Mouse (Mus musculus): ENCODE data around the gene Gm11563.
"Not testable (repeated sequence)": the region's sequence is repeated elsewhere in the genome, so short reads cannot be mapped to it uniquely, and the experiment has no call there.

Gm11563 gene

GRCm38 (mm10) chr11:99658467-99659010, at the start of gene Gm11563:
Gene Gm11563, minus strand, starts transcription at chr11:99658960.
- not testable (repeated sequence) for DNase-seq (ENCODE audit: low spot score)

GRCm38 (mm10) chr11:99690463-99690862, 31.7 kb upstream of the Gm11563 start, which contains the start of gene Gm14190:
Gene Gm14190, minus strand, starts transcription at chr11:99690740.
- DNase-seq (ENCODE audit: low spot score) = no peak

DNA sequence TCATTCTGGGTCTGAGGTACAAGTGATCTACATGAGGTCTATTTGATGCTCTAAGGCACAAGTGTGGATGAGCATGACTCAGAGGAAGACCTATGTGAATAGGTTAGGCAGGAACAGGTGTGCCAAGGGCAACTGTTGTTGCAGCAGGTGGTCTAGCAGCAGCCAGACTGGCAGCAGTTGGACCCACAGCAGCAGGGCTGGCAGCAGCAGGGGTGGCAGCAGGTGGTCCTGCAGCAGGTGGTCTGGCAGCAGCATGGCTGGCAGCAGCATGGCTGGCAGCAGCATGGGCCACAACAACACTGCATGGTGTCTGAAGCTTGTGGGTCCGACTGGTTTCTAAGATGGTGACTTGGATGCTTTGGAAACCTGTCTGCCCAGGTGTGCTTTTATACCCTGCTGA, 26.5 kb upstream of the Gm11563 start:
- not testable (repeated sequence) for DNase-seq (ENCODE audit: low spot score)

DNA sequence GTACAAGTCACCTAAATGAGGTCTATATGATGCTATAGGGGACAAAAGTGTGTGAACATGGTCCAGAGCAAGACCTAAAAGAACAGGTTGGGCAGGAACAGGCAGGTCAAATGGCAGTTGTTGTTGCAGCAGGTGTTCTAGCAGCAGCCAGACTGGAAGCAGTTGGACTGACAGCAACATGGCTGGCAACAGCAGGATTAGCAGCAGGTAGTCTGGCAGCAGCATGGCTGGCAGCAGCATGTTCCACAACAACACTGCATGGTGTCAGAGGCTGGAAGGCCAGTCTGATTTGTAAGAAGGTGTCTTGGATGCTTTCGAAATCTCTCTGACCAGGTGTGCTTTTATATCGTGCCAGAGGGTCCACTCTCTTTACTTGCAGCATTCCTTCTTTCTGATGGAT, 24.7 kb upstream of the Gm11563 start:
- DNase-seq (ENCODE audit: low spot score) = no peak

DNA sequence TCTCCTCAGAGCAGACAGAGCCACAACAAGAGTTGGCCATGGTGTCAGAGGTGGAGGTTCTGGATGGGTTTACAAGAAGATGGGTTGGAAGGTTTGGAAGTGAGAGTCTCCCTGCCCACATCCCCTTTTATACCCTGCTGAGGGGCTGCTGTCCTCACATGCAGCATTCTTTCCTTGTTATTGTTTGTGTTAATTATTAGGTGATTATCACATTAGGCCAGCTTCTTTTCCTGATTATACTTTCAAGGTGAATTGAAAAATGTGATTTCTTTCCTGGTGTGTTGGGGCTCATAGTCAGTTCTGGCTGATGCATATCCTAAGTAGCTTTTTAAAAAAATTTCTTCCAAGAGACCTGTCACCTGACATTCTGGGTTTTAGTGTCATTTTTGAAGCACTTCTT, 7.1 kb upstream of the Gm11563 start, which contains the start of gene Krtap4-6:
Gene Krtap4-6 (minus strand): TSS at position 101 of the 400 bp plus-strand sequence.
- DNase-seq (ENCODE audit: low spot score) = no peak

GRCm38 (mm10) chr11:99662802-99663201, 4.0 kb upstream of the Gm11563 start:
- DNase-seq (ENCODE audit: low spot score) = no peak

- no peak for DNase-seq (ENCODE audit: low spot score)
Observed at GRCm38 (mm10) chr11:99659256-99659655, 496 bp upstream of the Gm11563 start.

DNA sequence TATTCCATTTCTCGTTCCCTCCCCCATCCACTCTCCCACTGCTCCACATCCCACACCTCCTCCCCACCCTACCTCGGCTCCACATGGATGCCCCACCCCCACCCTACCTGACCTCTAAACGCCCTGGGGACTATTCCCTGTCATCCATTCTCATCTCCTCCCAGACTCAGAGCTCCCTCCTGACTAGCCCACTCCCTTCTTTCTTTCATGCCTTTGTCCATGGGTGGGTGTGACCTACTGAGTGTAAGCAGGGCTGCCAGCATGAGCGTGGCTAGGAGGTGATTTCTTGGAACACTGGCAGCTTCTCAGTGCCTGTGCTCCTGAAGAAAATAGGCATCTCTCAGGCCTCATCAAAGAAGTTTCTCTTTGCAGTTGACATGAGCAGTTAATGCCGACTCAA, 1.7 kb downstream of the Gm11563 start:
- DNase-seq (ENCODE audit: low spot score) = no peak

GRCm38 (mm10) chr11:99650136-99650535, 8.6 kb downstream of the Gm11563 start, which contains the start of gene Gm11555:
Gene Gm11555, minus strand, starts transcription at chr11:99650236.
- DNase-seq (ENCODE audit: low spot score) = no peak

DNA sequence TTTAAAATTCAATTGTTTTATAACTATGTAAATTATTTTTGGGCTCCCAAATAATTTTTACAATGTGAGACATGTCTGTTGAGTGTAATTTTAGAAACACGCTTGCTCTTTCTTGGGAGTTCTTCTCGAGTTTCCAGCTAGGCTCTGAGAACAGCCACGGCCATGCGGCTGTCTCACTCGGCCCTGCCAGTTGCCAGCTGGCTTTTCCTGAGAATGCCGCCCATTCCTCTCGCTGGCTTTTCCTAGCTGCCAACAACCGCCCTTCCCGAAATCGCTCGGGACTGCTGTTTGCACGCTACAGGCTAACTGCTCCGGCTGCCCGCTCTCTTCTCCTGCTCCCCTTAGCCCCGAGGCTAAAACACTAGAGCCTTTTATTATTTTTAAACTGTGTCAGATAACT, 12.3 kb downstream of the Gm11563 start:
- no peak for DNase-seq (ENCODE audit: low spot score)

DNA sequence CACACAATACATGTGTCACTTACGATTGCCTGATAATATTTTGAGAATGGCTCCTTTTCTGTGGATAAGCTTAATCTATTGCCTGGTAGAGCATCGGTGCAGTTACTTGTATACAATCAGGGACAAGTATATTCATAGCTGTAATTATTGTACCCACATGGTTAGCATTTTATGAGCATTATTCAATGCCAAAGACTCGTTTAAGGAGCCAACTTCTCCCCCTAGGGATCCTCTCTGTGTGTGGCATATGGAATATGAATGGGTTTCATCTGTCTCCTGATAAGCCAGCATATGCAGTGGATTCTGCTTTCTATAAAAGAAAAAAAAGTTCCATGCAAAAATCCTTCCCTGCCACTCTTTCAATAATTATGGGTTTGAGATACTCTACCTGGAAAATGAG, 14.4 kb downstream of the Gm11563 start:
- no peak for DNase-seq (ENCODE audit: low spot score)

GRCm38 (mm10) chr11:99643635-99644139, 15.1 kb downstream of the Gm11563 start, which contains the start of gene Krtap4-7:
Gene Krtap4-7, minus strand, starts transcription at chr11:99644089.
- DNase-seq (ENCODE audit: low spot score) = not testable (repeated sequence)

DNA sequence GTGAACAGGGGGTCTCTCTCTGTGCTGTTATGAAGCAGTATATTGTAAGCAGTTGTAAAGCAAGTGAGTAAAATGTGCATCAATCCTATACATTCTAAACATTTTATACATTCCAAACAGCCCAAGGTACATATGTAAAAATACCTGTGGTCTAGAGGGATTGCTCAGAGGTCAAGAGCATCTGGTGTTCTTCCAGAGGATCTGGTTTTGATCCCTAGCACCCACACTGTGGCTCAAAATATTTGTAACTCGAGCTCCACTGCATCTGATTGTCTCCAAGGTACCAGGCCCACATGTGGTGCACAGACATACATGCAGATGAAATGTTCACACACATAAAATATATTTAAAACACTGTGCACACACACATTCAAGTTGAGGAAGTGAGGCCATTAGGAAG, 17.8 kb downstream of the Gm11563 start:
- DNase-seq (ENCODE audit: low spot score) = no peak

DNA sequence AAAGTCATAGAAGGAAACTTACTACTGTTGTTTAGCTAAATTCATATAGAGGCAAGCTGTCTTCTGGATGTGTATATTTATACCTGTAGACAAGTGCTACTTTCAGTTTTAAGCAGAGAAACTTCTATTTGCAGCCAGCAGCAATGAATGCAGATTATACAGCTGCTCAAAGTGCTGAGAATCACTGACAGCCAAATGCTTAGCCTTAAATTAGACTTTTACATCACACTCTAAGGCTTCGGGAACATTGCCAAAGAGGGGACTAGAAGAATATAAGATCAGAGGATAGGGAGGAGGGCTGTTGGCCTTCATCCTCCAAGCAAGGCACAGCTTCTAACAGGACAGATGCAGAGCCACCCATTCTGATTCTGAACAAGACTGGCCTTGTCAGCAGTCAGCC, 21.7 kb downstream of the Gm11563 start:
- no peak for DNase-seq (ENCODE audit: low spot score)

DNA sequence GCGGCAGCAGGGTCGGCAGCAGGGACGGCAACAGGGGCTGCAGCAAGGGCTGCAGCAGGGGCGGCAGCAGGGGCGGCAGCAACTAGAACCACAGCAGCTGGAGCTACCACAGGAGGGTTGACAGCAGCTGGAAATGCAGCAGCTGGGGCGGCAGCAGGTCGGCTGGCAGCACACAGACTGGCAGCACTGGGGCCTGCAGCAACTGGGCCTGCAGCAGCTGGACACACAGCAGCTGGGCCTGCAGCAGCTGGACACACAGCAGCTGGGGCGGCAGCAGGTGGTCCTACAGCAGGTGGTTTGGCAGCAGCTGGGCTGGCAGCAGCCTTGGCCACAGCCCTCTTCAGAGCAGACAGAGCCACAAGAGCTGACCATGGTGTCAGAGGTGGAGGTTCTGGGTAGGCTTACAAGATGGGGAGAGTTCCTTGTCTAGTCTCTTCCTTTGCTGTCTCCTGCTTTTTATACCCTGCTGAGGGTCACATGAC, 24.1 kb downstream of the Gm11563 start, which contains the start of gene Krtap4-2:
Gene Krtap4-2 (minus strand): TSS at position 432 of the 482 bp plus-strand sequence.
- DNase-seq (ENCODE audit: low spot score) = no peak

GRCm38 (mm10) chr11:99633293-99633692, 25.5 kb downstream of the Gm11563 start:
- no peak for DNase-seq (ENCODE audit: low spot score)

GRCm38 (mm10) chr11:99630890-99631289, 27.9 kb downstream of the Gm11563 start:
- DNase-seq (ENCODE audit: low spot score) = no peak

GRCm38 (mm10) chr11:99628138-99628537, 30.6 kb downstream of the Gm11563 start, which contains the start of gene Krtap4-1:
Gene Krtap4-1, minus strand, starts transcription at chr11:99628238.
- no peak for DNase-seq (ENCODE audit: low spot score)

- DNase-seq (ENCODE audit: low spot score) = no peak
Observed at GRCm38 (mm10) chr11:99620335-99620734, 38.4 kb downstream of the Gm11563 start, which contains the start of gene Gm11562. Gene Gm11562, minus strand, starts transcription at chr11:99620435.

GRCm38 (mm10) chr11:99614796-99615363, 43.9 kb downstream of the Gm11563 start, which contains the start of gene Krtap2-4:
Gene Krtap2-4, minus strand, starts transcription at chr11:99614846.
- no peak for DNase-seq (ENCODE audit: low spot score)

DNA sequence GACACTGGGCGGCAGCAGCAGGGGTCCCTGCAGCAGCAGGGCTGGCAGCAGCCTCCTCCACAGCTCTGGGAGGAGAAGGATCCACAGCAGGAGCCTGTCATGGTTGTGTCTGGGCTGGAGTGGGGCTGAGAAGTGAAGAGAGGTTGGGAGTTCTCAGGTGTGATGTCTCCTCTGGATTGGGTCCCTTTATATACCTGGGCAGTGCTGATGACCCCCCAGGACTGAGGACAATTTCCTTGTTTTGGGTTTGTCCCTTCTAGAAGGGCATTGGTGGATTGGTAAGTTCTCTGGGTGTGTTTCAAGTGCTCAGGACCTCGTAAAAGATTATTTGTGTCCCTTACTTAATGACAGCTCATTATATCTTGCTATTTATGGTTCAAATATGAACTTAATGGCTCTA, 48.7 kb downstream of the Gm11563 start, which contains the start of gene Gm11937:
Gene Gm11937 (minus strand): TSS at position 101 of the 400 bp plus-strand sequence.
- DNase-seq (ENCODE audit: low spot score) = not testable (repeated sequence)

- no peak for DNase-seq (ENCODE audit: low spot score)
Observed at GRCm38 (mm10) chr11:99609126-99609525, 49.6 kb downstream of the Gm11563 start.
